Mouse (Mus musculus): ENCODE data around the gene Slc35f3.

DNA sequence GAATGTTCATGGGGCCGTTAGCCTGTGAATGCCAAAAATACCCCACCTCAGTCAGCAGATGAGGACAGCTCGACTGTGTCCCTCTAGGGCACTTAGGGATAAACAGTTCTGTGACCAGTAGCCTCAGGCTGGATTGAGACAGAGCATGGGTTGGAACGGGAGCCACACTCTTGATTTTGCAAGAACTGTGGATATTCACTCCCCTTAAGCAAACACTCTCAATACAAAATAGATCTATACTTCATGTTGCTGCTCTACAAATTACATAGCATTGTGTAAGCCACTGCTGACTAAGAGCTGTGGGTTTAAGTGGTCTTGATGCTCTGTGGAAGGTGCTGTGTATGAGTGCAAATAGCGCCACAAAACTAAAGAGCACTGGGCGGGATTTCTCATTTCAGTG is 62.3 kb downstream of the Slc35f3 start:
- no peak for TF ChIP-seq CTCF (IDR thresholded peaks at IDR 0.05; ENCODE audit: low read depth)
- no peak for TF ChIP-seq EP300 (optimal IDR thresholded peaks at IDR 0.05)
